Comparison of ENCODE assay signal across 15 mouse cellular contexts in the genomic region with DNA sequence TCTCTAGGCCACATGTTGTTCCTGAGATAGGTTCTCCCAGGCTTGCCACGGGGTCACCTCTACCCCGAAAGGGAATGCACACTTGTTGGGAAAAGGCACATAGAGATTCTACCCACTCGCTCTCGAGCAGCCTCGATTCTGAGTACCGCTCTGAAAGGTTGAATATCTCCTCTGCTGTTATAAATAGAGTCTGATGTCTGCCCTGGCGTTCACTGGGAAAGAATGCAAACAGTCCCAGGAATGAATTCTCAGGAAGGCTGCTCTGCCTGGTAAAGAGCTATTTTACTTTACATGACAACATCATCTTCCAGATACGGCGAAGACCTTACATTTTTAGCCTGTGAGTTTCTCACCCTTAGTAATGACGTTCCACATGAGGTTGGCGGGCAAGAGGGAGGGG.
DNase-seq lines count a peak whose midpoint lies in the region; ATAC-seq and TF ChIP-seq lines count a peak whose summit lies in the region.
"Had no signal": no experiment of that assay in that cellular context is flagged by ENCODE, and none has a peak within 500 bp of the region (broad histone marks: within the 10 kb centered on the region; RNA-seq: fewer than 3 reads in every experiment).

No protein-coding gene starts in this region.

- H3K36me3 ChIP-seq in intestine, embryonic 14.5 days (ENCODE audit: control insufficient read depth, insufficient read depth, low read length): no peaks in the 10 kb centered on the region
- H3K36me3 ChIP-seq in intestine, postnatal 0 days (ENCODE audit: control insufficient read depth, insufficient read depth): no peaks in the 10 kb centered on the region
- no peaks in the 10 kb centered on the region for H3K36me3 ChIP-seq in heart, embryonic 11.5 days (ENCODE audit: control insufficient read depth, insufficient read depth, low read length)
- H3K36me3 ChIP-seq in liver, embryonic 12.5 days: no peaks in the 10 kb centered on the region
- no peaks in the 10 kb centered on the region for H3K36me3 ChIP-seq in hindbrain, embryonic 16.5 days (ENCODE audit: control insufficient read depth, insufficient read depth, low read length)
- H3K36me3 ChIP-seq: limb, embryonic 15.5 days had no signal

- H3K4me3 ChIP-seq in intestine, embryonic 14.5 days (ENCODE audit: low read depth, low read length): no peak overlapping the region
- H3K4me3 ChIP-seq in intestine, postnatal 0 days (ENCODE audit: low read depth, low read length): no peak overlapping the region
- H3K4me3 ChIP-seq in heart, embryonic 11.5 days (ENCODE audit: low read depth, low read length): no peak overlapping the region
- H3K4me3 ChIP-seq in liver, embryonic 12.5 days: no peak overlapping the region
- H3K4me3 ChIP-seq in hindbrain, embryonic 16.5 days (ENCODE audit: low read length): no peak overlapping the region
- H3K4me3 ChIP-seq: limb, embryonic 15.5 days; myocyte had no signal

- ATAC-seq in intestine, embryonic 14.5 days (replicated peaks; ENCODE audit: low FRiP score, low TSS enrichment, low read depth): no peak
- no peak for ATAC-seq in intestine, postnatal 0 days
- ATAC-seq in heart, embryonic 11.5 days (replicated peaks; ENCODE audit: insufficient number of reproducible peaks, low FRiP score, low TSS enrichment): peak; percentile 71; the same call in 1 of the 2 replicates
- ATAC-seq in liver, embryonic 12.5 days: no peak
- no peak for ATAC-seq in megakaryocyte, adult 5-6 weeks (ENCODE audit: poor library complexity, severe bottlenecking)
- ATAC-seq in hindbrain, embryonic 16.5 days: no peak

- DNase-seq in intestine, embryonic 14.5 days (ENCODE audit: low spot score): no peak
- peak; percentile 11 for DNase-seq in R1 (ENCODE audit: low read depth, low spot score)
- peak; percentile 23 for DNase-seq in lung, postnatal 36 days
- DNase-seq: adrenal gland, postnatal 10 days; gastrocnemius, postnatal 36 days; kidney, postnatal 10 days; layer of hippocampus, postnatal 36 days; thymus, postnatal 4 days had no signal

- TF ChIP-seq CTCF in intestine, postnatal 0 days (IDR thresholded peaks at IDR 0.05; ENCODE audit: low read depth): no peak

- H3K27ac ChIP-seq in intestine, embryonic 14.5 days (ENCODE audit: low read depth): peak overlapping the region; percentile 51
- no peak overlapping the region for H3K27ac ChIP-seq in intestine, postnatal 0 days (ENCODE audit: low read depth, low read length)
- peak overlapping the region; percentile 95 for H3K27ac ChIP-seq in heart, embryonic 11.5 days (ENCODE audit: low read depth, low read length)
- no peak overlapping the region for H3K27ac ChIP-seq in liver, embryonic 12.5 days
- H3K27ac ChIP-seq in hindbrain, embryonic 16.5 days (ENCODE audit: low read depth, low read length): no peak overlapping the region
- H3K27ac ChIP-seq: limb, embryonic 15.5 days had no signal

- no peak overlapping the region for H3K9ac ChIP-seq in intestine, embryonic 14.5 days (ENCODE audit: low read length)
- no peak overlapping the region for H3K9ac ChIP-seq in intestine, postnatal 0 days (ENCODE audit: low read depth, low read length)
- H3K9ac ChIP-seq in heart, embryonic 11.5 days (ENCODE audit: low read depth, low read length): no peak overlapping the region
- H3K9ac ChIP-seq in liver, embryonic 12.5 days: no peak overlapping the region
- H3K9ac ChIP-seq in hindbrain, embryonic 16.5 days (ENCODE audit: low read depth, low read length): no peak overlapping the region
- H3K9ac ChIP-seq: limb, embryonic 15.5 days had no signal

- H3K4me1 ChIP-seq in intestine, embryonic 14.5 days (replicated peaks; ENCODE audit: control insufficient read depth, insufficient read depth, low read length): peaks cover 8% of the 10 kb centered on the region; the same call in 1 of the 2 replicates
- H3K4me1 ChIP-seq in intestine, postnatal 0 days (replicated peaks; ENCODE audit: control insufficient read depth, insufficient read depth, low read length): no peaks in the 10 kb centered on the region
- peaks cover 11% of the 10 kb centered on the region for H3K4me1 ChIP-seq in heart, embryonic 11.5 days (ENCODE audit: control insufficient read depth, insufficient read depth, low read length)
- H3K4me1 ChIP-seq in liver, embryonic 12.5 days: no peaks in the 10 kb centered on the region
- H3K4me1 ChIP-seq in hindbrain, embryonic 16.5 days (ENCODE audit: control insufficient read depth, insufficient read depth, low read depth, low read length): no peaks in the 10 kb centered on the region
- H3K4me1 ChIP-seq: limb, embryonic 15.5 days had no signal

- peaks cover 5% of the 10 kb centered on the region; the same call in 1 of the 2 replicates for H3K9me3 ChIP-seq in intestine, embryonic 14.5 days (ENCODE audit: control insufficient read depth, low read length)
- no peaks in the 10 kb centered on the region for H3K9me3 ChIP-seq in intestine, postnatal 0 days (ENCODE audit: control insufficient read depth)
- H3K9me3 ChIP-seq in heart, embryonic 11.5 days (replicated peaks; ENCODE audit: control insufficient read depth, low read length): no peaks in the 10 kb centered on the region
- no peaks in the 10 kb centered on the region for H3K9me3 ChIP-seq in liver, embryonic 12.5 days (replicated peaks)
- no peaks in the 10 kb centered on the region for H3K9me3 ChIP-seq in hindbrain, embryonic 16.5 days (ENCODE audit: control insufficient read depth, low read length)
- H3K9me3 ChIP-seq: limb, embryonic 15.5 days had no signal

- no peaks in the 10 kb centered on the region for H3K27me3 ChIP-seq in intestine, embryonic 14.5 days (replicated peaks; ENCODE audit: control insufficient read depth, insufficient read depth, low read length)
- H3K27me3 ChIP-seq in intestine, postnatal 0 days (replicated peaks; ENCODE audit: control insufficient read depth, insufficient read depth, low read length): no peaks in the 10 kb centered on the region
- no peaks in the 10 kb centered on the region for H3K27me3 ChIP-seq in heart, embryonic 11.5 days (ENCODE audit: control insufficient read depth, insufficient read depth, low read length)
- H3K27me3 ChIP-seq in liver, embryonic 12.5 days (replicated peaks): no peaks in the 10 kb centered on the region
- no peaks in the 10 kb centered on the region for H3K27me3 ChIP-seq in hindbrain, embryonic 16.5 days (replicated peaks; ENCODE audit: control insufficient read depth, insufficient read depth, low read length)
- H3K27me3 ChIP-seq: limb, embryonic 15.5 days had no signal

- H3K4me2 ChIP-seq in intestine, embryonic 14.5 days (ENCODE audit: low read length): no peak overlapping the region
- H3K4me2 ChIP-seq in intestine, postnatal 0 days (replicated peaks; ENCODE audit: low read depth): no peak overlapping the region
- H3K4me2 ChIP-seq in heart, embryonic 11.5 days: peak overlapping the region; percentile 37
- no peak overlapping the region for H3K4me2 ChIP-seq in liver, embryonic 12.5 days
- no peak overlapping the region for H3K4me2 ChIP-seq in hindbrain, embryonic 16.5 days (ENCODE audit: low read length)
- H3K4me2 ChIP-seq: limb, embryonic 15.5 days had no signal

- WGBS in intestine, embryonic 14.5 days: 50% methylated on average over 11 of the region's 11 CpGs
- WGBS in intestine, postnatal 0 days: 69% methylated on average over 11 of the region's 11 CpGs
- 28% methylated on average over 11 of the region's 11 CpGs for WGBS in heart, embryonic 11.5 days (ENCODE audit: insufficient replicate concordance)
- WGBS in liver, embryonic 12.5 days (ENCODE audit: insufficient replicate concordance): 72% methylated on average over 11 of the region's 11 CpGs
- 82% methylated on average over 11 of the region's 11 CpGs for WGBS in hindbrain, embryonic 16.5 days

Comparison
In these comparisons a context has a peak if more than half of its experiments do, and no peak if none do; other contexts are left out.
1. H3K27ac ChIP-seq: peak in intestine, embryonic 14.5 days (single experiment) and heart, embryonic 11.5 days (single experiment); none in intestine, postnatal 0 days (single experiment), liver, embryonic 12.5 days (single experiment) and hindbrain, embryonic 16.5 days (single experiment).